Mouse (Mus musculus) small intestine, adult 10 weeks (tissue): ENCODE results near the gene Vmn2r15. TPM values are rescaled to one million over a fixed set of nuclear protein-coding genes. Genes with fewer than 3 reads are reported as not detected.

ENCODE experiments used
- polyA plus RNA-seq: library from polyadenylated mRNA; stranded (reverse); fragments of 350-450 nt; fragmentation: Illumina TruSeq; extraction: RNeasy Lipid Tissue Mini Kit (QIAGEN cat#74804); gene quantifications from one replicate; pipeline ENCODE4 v1.2.3, GENCODE M21; 2014; ENCODE audit warnings: low replicate concordance

Gene Vmn2r15
- not detected for polyA plus RNA-seq

DNA sequence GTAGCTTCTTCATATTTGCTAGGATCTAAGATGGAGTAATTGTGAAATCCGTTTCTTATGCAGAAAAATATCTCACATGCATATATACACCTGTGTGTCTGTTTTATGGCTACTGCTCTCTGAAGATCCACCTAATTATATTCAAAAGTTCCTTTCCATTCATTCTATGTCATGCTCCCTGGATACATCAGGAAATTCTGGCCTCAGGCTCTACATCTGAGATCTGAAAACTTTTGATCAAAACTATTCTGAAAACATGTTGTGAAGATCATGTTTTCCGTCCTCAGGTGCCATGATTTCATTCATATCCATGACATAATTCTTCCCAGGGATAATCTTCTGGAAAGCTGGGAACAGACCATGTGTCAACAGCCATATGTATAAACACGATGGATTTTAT is at the start of gene Vmn2r15:
TSS of gene Vmn2r15 (minus strand) at position 101 of the 400 bp plus-strand sequence.

DNA sequence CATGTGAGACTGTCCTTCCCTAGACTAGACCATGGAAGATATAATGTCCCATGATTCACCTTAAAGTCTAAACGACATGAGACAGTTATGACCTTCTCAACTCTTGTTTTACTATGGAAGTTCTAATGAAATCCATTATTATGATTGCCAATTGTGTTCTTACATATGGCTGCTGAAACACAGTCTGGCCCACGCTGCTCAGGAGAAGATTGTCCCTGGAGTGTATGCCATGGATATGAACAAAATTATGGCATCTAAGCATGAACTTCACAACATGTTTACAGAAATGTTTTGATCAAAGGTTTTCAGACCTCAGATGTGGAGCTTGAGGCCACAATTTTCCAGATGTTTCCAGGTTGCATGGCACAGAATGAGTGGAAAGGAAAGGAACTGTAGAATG is 32.4 kb upstream of the Vmn2r15 start, which contains the start of gene Vmn2r16:
TSS of gene Vmn2r16 (plus strand) at position 301 of the 400 bp plus-strand sequence.

Other genes with a start within 250 kb of the Vmn2r15 start
- gene Vmn2r11, start 238.1 kb downstream of the Vmn2r15 start, polyA plus RNA-seq: not detected
- gene Vmn2r12, start 199.7 kb downstream of the Vmn2r15 start, polyA plus RNA-seq: not detected
- not detected for gene Vmn2r13, start 105.4 kb downstream of the Vmn2r15 start, polyA plus RNA-seq
- gene Vmn2r14, start 72.9 kb downstream of the Vmn2r15 start, polyA plus RNA-seq: not detected
- not detected for gene Vmn2r16, start 32.5 kb upstream of the Vmn2r15 start, polyA plus RNA-seq
- not detected for gene Vmn2r17, start 122.0 kb upstream of the Vmn2r15 start, polyA plus RNA-seq